Mouse (Mus musculus) lung, adult 2 months (tissue): ENCODE results near the gene Chd2.

ENCODE experiments used
- CTCF ChIP-seq: fragments of 200-500 bp; IDR thresholded peaks from 2 replicates; pipeline ENCODE4 v1.5.1; 2011; ENCODE audit warnings: mild to moderate bottlenecking, low read length, control low read depth; ENCODE audit not compliant: insufficient read depth
- POLR2A ChIP-seq: fragments of 200-500 bp; IDR thresholded peaks from 2 replicates; pipeline ENCODE4 v1.6.1; 2011; ENCODE audit warnings: low read depth, mild to moderate bottlenecking, control low read depth, low read length, borderline replicate concordance; ENCODE audit errors: extremely low read depth

- TF ChIP-seq CTCF (peak; percentile 94), POLR2A (no peak)
Observed at GRCm38 (mm10) chr7:73422223-73423113, 119.2 kb downstream of the Chd2 start.
